Mouse (Mus musculus): ENCODE data around the gene Fhit. TPM values are rescaled to one million over a fixed set of nuclear protein-coding genes. Genes with fewer than 3 reads are reported as not detected.

Fhit gene
- polyA plus RNA-seq, 1 experiment from 2014 or later = 1.7 TPM

- no peak overlapping the region for H3K4me2 ChIP-seq (ENCODE audit: low read depth, severe bottlenecking)
- H3K4me1 ChIP-seq (ENCODE audit: control insufficient read depth, insufficient read depth, low read length) = peaks cover 7% of the 10 kb centered on the region; the same call in 1 of the 2 replicates
- ATAC-seq (ENCODE audit: insufficient number of reproducible peaks, low FRiP score, low TSS enrichment, low read depth) = no peak
- no peak for DNase-seq (ENCODE audit: low spot score)
- H3K36me3 ChIP-seq (ENCODE audit: control insufficient read depth, insufficient read depth, low read length) = no peaks in the 10 kb centered on the region
- H3K27me3 ChIP-seq (ENCODE audit: control insufficient read depth, insufficient read depth, low read length) = no peaks in the 10 kb centered on the region
- no peak overlapping the region for H3K9ac ChIP-seq (ENCODE audit: low read length)
- H3K9me3 ChIP-seq (ENCODE audit: control insufficient read depth, low read length) = no peaks in the 10 kb centered on the region
- no peak overlapping the region for H3K4me3 ChIP-seq (ENCODE audit: low read depth, low read length)
- no peak overlapping the region for H3K27ac ChIP-seq (replicated peaks; ENCODE audit: low read depth, low read length)
Measured at GRCm38 (mm10) chr14:9552149-9552548, 1609.7 kb downstream of the Fhit start.

- Histone ChIP-seq H3K27ac (replicated peaks; ENCODE audit: low read depth, low read length) (no peak overlapping the region), H3K4me2 (ENCODE audit: low read depth, severe bottlenecking) (no peak overlapping the region), H3K9ac (ENCODE audit: low read length) (no peak overlapping the region), H3K27me3 (ENCODE audit: control insufficient read depth, insufficient read depth, low read length) (no peaks in the 10 kb centered on the region), H3K36me3 (ENCODE audit: control insufficient read depth, insufficient read depth, low read length) (no peaks in the 10 kb centered on the region), H3K9me3 (ENCODE audit: control insufficient read depth, low read length) (no peaks in the 10 kb centered on the region), H3K4me3 (ENCODE audit: low read depth, low read length) (no peak overlapping the region), H3K4me1 (ENCODE audit: control insufficient read depth, insufficient read depth, low read length) (no peaks in the 10 kb centered on the region)
- 83% methylated on average over 1 of the region's 1 CpGs for WGBS
- DNase-seq (ENCODE audit: low spot score) (no peak), ATAC-seq (ENCODE audit: insufficient number of reproducible peaks, low FRiP score, low TSS enrichment, low read depth) (no peak)
Measured at GRCm38 (mm10) chr14:9547952-9548351, 1613.9 kb downstream of the Fhit start.

GRCm38 (mm10) chr14:9544364-9544763, 1617.5 kb downstream of the Fhit start:
- 82% methylated on average over 3 of the region's 3 CpGs for WGBS
- H3K4me2 ChIP-seq (ENCODE audit: low read depth, severe bottlenecking) = no peak overlapping the region
- no peak overlapping the region for H3K9ac ChIP-seq (ENCODE audit: low read length)
- H3K9me3 ChIP-seq (ENCODE audit: control insufficient read depth, low read length) = no peaks in the 10 kb centered on the region
- no peaks in the 10 kb centered on the region for H3K4me1 ChIP-seq (ENCODE audit: control insufficient read depth, insufficient read depth, low read length)
- H3K36me3 ChIP-seq (ENCODE audit: control insufficient read depth, insufficient read depth, low read length) = no peaks in the 10 kb centered on the region
- DNase-seq (ENCODE audit: low spot score) = no peak
- H3K4me3 ChIP-seq (ENCODE audit: low read depth, low read length) = no peak overlapping the region
- no peak for ATAC-seq (ENCODE audit: insufficient number of reproducible peaks, low FRiP score, low TSS enrichment, low read depth)
- no peak overlapping the region for H3K27ac ChIP-seq (replicated peaks; ENCODE audit: low read depth, low read length)
- no peaks in the 10 kb centered on the region for H3K27me3 ChIP-seq (ENCODE audit: control insufficient read depth, insufficient read depth, low read length)

- no peak overlapping the region for H3K4me2 ChIP-seq (ENCODE audit: low read depth, severe bottlenecking)
- ATAC-seq (ENCODE audit: insufficient number of reproducible peaks, low FRiP score, low TSS enrichment, low read depth) (no peak), DNase-seq (ENCODE audit: low spot score) (no peak)
- H3K4me3 ChIP-seq (ENCODE audit: low read depth, low read length) = no peak overlapping the region
- no peaks in the 10 kb centered on the region for H3K36me3 ChIP-seq (ENCODE audit: control insufficient read depth, insufficient read depth, low read length)
- 65% methylated on average over 6 of the region's 6 CpGs for WGBS
- H3K27ac ChIP-seq (replicated peaks; ENCODE audit: low read depth, low read length) = no peak overlapping the region
- no peaks in the 10 kb centered on the region for H3K27me3 ChIP-seq (ENCODE audit: control insufficient read depth, insufficient read depth, low read length)
- H3K9ac ChIP-seq (ENCODE audit: low read length) = no peak overlapping the region
- H3K9me3 ChIP-seq (ENCODE audit: control insufficient read depth, low read length) = no peaks in the 10 kb centered on the region
- no peaks in the 10 kb centered on the region for H3K4me1 ChIP-seq (ENCODE audit: control insufficient read depth, insufficient read depth, low read length)
Measured at GRCm38 (mm10) chr14:9535491-9535890, 1626.3 kb downstream of the Fhit start.

GRCm38 (mm10) chr14:9529247-9529646, 1632.6 kb downstream of the Fhit start:
- H3K27me3 ChIP-seq (ENCODE audit: control insufficient read depth, insufficient read depth, low read length) = no peaks in the 10 kb centered on the region
- WGBS = 86% methylated on average over 4 of the region's 4 CpGs
- no peaks in the 10 kb centered on the region for H3K9me3 ChIP-seq (ENCODE audit: control insufficient read depth, low read length)
- no peaks in the 10 kb centered on the region for H3K36me3 ChIP-seq (ENCODE audit: control insufficient read depth, insufficient read depth, low read length)
- H3K4me1 ChIP-seq (ENCODE audit: control insufficient read depth, insufficient read depth, low read length) = no peaks in the 10 kb centered on the region
- no peak for DNase-seq (ENCODE audit: low spot score)
- no peak overlapping the region for H3K9ac ChIP-seq (ENCODE audit: low read length)
- no peak overlapping the region for H3K4me3 ChIP-seq (ENCODE audit: low read depth, low read length)
- no peak for ATAC-seq (ENCODE audit: insufficient number of reproducible peaks, low FRiP score, low TSS enrichment, low read depth)
- no peak overlapping the region for H3K4me2 ChIP-seq (ENCODE audit: low read depth, severe bottlenecking)
- H3K27ac ChIP-seq (replicated peaks; ENCODE audit: low read depth, low read length) = no peak overlapping the region

- Histone ChIP-seq H3K27ac (replicated peaks; ENCODE audit: low read depth, low read length) (no peak overlapping the region), H3K4me2 (ENCODE audit: low read depth, severe bottlenecking) (no peak overlapping the region), H3K4me1 (ENCODE audit: control insufficient read depth, insufficient read depth, low read length) (no peaks in the 10 kb centered on the region), H3K36me3 (ENCODE audit: control insufficient read depth, insufficient read depth, low read length) (no peaks in the 10 kb centered on the region), H3K9ac (ENCODE audit: low read length) (no peak overlapping the region), H3K9me3 (ENCODE audit: control insufficient read depth, low read length) (no peaks in the 10 kb centered on the region), H3K4me3 (ENCODE audit: low read depth, low read length) (no peak overlapping the region), H3K27me3 (ENCODE audit: control insufficient read depth, insufficient read depth, low read length) (no peaks in the 10 kb centered on the region)
- ATAC-seq (ENCODE audit: insufficient number of reproducible peaks, low FRiP score, low TSS enrichment, low read depth) (no peak), DNase-seq (ENCODE audit: low spot score) (no peak)
- 92% methylated on average over 3 of the region's 3 CpGs for WGBS
Measured at GRCm38 (mm10) chr14:9526136-9526535, 1635.7 kb downstream of the Fhit start.

GRCm38 (mm10) chr14:9517651-9518050, 1644.2 kb downstream of the Fhit start:
- Histone ChIP-seq H3K4me1 (ENCODE audit: control insufficient read depth, insufficient read depth, low read length) (no peaks in the 10 kb centered on the region), H3K9ac (ENCODE audit: low read length) (no peak overlapping the region), H3K36me3 (ENCODE audit: control insufficient read depth, insufficient read depth, low read length) (no peaks in the 10 kb centered on the region), H3K27ac (replicated peaks; ENCODE audit: low read depth, low read length) (no peak overlapping the region), H3K27me3 (ENCODE audit: control insufficient read depth, insufficient read depth, low read length) (no peaks in the 10 kb centered on the region), H3K9me3 (ENCODE audit: control insufficient read depth, low read length) (no peaks in the 10 kb centered on the region), H3K4me2 (ENCODE audit: low read depth, severe bottlenecking) (no peak overlapping the region), H3K4me3 (ENCODE audit: low read depth, low read length) (no peak overlapping the region)
- no peak for ATAC-seq (ENCODE audit: insufficient number of reproducible peaks, low FRiP score, low TSS enrichment, low read depth)
- WGBS = 81% methylated on average over 2 of the region's 2 CpGs
- no peak for DNase-seq (ENCODE audit: low spot score)

GRCm38 (mm10) chr14:9509678-9510077, 1652.2 kb downstream of the Fhit start:
- H3K4me1 ChIP-seq (ENCODE audit: control insufficient read depth, insufficient read depth, low read length) = no peaks in the 10 kb centered on the region
- no peaks in the 10 kb centered on the region for H3K27me3 ChIP-seq (ENCODE audit: control insufficient read depth, insufficient read depth, low read length)
- no peak overlapping the region for H3K9ac ChIP-seq (ENCODE audit: low read length)

More at GRCm38 (mm10) chr14:9509678-9510077, 1652.2 kb downstream of the Fhit start:
- H3K4me3 ChIP-seq (ENCODE audit: low read depth, low read length) = no peak overlapping the region
- DNase-seq (ENCODE audit: low spot score) = no peak
- 83% methylated on average over 1 of the region's 1 CpGs for WGBS
- H3K36me3 ChIP-seq (ENCODE audit: control insufficient read depth, insufficient read depth, low read length) = no peaks in the 10 kb centered on the region
- no peak overlapping the region for H3K27ac ChIP-seq (replicated peaks; ENCODE audit: low read depth, low read length)
- H3K9me3 ChIP-seq (ENCODE audit: control insufficient read depth, low read length) = no peaks in the 10 kb centered on the region
- ATAC-seq (ENCODE audit: insufficient number of reproducible peaks, low FRiP score, low TSS enrichment, low read depth) = no peak
- H3K4me2 ChIP-seq (ENCODE audit: low read depth, severe bottlenecking) = no peak overlapping the region

All from limb, embryonic 11.5 days (tissue).